Mouse (Mus musculus) WW6 (cell line): ENCODE measurements around the gene Csnk1g1.
A peak's percentile ranks its signal among the peaks of the same experiment; 100 is the strongest.

Source experiments
- DNase-seq: peaks from one replicate; pipeline ENCODE4 v3.0.0-alpha.2; 2013; ENCODE audit warnings: low read depth, low spot score

The Csnk1g1 gene

DNA sequence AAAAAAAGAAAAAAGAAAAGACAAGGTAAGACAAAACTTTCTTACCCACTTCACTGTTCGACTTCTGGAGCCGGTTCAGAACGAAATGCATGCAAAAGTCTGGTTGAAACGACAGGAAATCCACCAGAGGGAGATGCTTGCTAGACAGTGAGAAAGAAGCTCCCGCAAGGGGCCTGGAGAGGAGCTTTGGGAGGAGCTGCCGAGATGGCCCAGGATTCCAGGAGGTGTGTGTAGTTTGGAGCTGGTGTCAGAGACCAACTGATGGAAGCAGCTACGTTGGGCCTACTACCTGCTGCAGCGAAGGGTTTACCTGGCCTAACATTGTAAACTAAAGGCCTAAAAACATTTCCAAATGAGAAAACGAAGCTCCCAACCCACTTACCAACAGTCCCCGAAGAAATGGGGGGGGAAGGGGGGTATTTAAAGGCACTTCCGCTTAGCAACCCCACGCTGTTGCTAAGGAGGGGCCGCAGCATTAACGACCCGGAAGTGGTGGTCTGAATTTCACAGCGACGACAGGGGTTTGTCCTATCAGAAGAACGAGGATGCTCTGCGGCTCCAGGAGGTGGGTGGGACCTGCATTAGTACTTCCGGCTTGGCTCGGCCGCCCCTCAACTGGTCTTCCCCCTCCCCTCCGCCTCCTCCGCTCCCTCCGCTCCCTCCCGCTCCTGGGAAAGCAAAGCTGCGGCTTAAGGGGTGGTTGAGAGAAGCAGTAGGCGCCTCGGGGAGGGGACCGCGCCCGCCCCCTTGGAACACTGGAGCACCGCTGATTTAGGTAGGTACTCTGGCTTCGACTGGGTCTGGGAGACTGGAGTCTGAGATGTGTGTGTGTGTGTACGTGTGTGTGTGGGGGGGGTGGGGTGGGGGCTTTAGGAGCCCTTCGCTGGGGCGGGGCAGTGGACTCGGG, at the start of gene Csnk1g1, which contains the start of gene Trip4:
TSS of gene Csnk1g1 (plus strand) at position 531 of the 907 bp plus-strand sequence.
TSS of gene Trip4 (minus strand) at position 401 of the 907 bp plus-strand sequence.
- DNase-seq: peak; percentile 91

DNA sequence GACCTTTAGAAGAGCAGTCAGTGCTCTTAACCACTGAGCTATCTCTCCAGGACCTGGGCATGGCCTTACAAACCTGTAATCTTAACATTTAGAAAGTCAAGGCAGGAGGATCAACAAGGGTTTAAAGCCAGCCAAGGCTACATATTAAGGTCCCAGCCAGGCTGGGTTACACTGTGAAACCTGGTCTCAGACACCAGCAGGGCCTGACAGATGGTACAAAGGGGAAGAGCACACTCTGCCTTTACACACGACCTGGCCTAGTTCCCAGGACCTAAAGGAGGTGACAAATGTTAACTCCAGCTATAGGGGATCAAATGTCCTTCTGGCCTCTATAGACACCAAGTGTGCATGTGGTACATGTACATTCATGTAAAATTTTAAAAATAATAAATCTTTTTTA, 49.1 kb upstream of the Csnk1g1 start:
- no peak for DNase-seq

DNA sequence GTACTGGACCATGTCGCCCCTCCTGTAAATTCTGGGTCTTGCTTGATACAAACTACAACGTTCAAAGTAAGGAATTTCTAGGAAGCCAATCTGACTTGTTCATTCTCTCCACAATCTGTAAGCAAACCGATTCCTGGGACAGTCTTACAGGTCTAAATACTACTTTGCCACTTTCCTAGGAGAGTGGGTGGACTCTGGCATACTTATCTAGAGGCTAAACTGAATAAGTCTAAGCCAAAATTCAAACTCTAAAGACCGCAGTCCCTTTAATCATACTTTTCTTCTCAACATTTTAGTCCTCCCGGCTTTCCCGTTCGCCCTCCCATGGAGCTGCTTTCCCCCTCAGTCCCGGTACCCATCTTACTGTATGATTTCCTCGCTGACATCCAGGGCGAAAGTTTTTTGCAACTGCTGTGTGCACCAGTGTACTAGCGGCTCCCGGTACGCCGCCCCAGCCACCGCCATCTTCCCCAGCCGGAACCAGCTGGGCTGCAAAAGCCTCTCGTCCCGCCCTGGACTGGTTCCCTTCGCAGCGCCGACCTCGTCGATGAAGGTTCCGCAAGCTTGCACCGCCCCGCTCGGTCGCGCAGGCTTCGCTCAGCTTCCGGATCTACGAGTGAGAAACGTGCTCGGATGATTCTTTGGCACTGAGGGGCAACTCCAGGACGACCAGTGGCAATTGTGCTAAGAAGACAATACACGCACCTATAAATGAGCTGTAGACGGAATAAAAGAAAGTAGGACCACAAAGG, 24.0 kb upstream of the Csnk1g1 start:
- DNase-seq: peak; percentile 72

DNA sequence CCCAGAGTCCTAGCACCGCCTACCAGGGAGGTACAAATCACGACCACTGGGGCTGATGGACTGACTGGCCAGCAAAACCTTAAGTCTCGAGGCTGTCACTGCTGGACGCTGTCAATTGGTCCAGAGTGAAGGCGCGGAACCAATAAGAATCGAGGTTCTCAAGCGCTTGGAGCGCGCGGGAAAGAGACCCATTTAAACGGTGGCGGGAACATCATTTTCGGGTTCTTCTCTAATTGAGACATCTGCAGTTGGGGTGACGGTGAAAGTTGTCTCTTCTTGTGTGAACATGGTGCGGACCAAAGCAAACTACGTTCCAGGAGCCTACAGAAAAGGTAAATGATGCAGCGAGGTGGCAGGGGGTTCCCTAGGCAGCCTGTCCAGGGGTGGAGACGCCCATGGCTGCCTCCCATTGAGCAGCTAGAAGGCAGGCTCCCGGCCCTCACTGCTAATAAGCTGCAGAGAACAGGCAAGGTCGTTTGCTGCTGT, 18.5 kb upstream of the Csnk1g1 start, which contains the start of gene Pclaf:
TSS of gene Pclaf (plus strand) at position 95 of the 486 bp plus-strand sequence.
- no peak for DNase-seq

DNA sequence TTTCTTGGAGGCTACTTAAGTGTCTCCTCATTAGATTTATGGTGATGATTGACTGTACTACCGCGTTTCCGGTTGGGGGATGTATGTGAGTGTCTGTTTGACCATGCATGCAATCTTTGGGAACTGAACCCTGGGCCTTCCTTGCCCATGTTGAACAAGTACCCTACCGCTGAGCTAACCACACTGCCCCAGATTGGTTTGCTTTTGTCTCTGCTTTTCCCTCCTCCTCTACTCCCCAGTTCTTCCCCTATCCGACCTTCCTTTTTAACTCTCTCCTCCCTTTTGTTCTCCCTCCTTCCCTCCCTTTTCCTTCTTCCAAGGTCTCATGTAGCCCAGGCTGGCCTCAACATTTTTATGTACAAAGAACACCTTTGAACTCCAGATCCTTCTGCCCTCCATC, 17.6 kb upstream of the Csnk1g1 start:
- DNase-seq: no peak

DNA sequence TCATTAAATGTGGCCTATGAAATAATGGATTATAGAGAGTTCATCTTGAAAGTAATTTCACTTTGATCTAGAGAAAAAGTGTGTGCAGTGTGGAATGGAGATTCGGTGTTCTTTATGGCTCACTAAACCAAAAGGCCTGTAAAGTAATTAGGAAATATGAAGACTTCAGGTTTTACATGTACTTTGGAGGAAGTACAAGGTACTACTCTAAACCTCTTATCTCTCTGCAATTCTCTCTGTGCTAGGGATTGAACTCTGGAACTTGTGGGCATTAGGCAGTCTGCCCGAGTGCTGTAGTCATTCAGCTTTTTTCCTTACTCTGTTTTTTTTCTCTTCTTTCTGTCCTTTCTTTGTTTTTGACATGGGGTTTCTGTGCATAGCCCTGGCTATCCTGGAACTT, 11.7 kb upstream of the Csnk1g1 start:
- DNase-seq: no peak

DNA sequence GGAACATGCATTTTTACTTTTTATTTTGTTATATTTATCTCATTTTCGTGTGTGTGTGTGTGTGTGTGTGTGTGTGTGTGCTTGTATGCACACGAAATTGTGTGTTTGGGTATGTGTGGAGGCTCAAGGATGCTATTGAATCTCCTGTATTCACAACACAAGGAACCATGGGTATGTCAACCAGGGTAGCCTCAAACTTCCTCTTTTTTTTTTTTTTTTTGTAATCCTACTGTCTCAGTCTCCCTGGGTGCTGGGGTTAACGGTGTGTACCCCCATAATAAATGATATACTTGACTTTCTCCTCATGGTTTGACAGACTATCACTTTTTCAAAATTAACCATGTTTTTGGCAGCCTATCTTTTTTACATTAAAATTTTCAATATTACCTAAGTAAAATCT, 5.8 kb upstream of the Csnk1g1 start:
- no peak for DNase-seq

DNA sequence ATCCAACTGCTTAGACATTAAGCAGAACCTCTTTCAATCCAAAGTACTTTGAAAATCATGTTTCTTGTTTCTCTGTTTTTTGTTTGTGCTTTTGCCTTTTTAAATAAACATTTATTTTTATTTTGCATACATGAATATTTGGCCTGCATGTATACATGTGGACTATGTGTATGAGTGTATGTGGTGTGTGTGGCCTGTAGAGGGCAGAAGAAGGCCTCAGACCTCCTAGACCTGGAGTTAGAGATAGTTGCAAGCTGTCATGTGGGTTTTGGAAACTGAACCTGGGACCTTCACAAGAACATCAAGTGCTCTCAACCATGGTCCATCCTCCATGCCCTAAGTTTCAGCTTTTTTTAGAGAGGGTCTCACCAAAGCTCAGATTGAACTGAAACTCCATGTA, 5.3 kb upstream of the Csnk1g1 start:
- no peak for DNase-seq

DNA sequence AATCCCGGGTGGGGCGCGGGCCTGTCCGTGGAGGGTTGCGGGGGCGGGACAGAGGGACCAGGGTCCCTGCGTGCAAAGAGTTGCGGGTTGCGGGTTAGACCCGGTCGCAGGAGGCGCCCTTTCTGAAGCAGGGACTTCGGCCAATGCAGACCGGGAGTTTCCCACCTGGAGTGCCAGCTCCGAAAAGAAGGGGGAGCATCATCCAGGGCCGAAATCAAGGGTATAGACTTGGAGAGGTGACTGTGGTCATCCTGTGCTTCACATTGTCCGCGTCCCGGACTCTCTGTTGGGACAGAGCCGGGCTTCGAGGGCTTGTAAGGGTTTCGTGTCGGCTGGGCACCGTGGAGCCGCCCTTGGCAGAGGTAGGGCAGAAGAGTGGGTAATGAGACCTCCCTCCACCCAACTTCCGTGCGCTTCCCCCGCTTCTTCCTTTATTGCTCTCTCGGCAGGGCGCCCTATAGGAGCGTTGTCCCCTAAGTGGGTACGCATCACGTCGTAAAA, 627 bp downstream of the Csnk1g1 start:
- no peak for DNase-seq

DNA sequence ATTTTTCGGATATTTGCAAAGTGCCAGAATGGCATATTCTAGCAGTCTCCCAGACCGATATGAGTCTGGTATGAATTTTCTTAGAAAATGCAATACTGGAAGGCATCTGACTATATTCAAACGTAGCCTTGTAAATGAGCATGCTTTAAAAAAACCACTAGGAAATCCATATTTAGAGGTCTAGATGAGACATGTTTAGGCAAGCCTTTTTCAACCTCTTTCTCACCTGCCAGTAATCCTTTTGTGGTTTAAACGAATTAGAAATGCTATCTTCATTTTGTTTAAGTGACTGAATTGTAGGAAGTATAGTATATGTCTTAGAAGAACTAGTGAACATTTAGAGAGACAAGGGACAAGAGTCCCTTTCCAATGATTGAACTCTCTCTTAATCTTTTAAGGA, 1.1 kb downstream of the Csnk1g1 start:
- DNase-seq: no peak

DNA sequence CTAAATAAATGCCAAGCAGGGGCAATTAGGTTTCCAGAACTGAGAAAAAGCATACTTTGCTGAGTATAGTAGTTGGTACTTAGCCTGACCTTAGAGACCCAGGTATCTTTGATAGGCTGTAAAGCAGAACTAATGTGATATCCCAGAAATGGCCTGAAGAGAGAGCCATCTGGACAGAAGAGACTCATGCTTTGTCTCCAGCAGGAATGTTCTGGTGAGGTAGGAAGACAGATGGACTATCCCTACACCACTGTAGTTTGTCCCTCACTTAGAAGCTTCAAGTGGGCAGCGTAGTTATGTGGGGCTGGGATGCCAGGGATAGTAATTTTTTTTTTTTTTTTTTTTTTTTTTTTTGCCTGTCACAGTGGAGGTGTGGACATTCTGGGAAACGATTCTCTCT, 5.3 kb downstream of the Csnk1g1 start:
- DNase-seq: no peak

DNA sequence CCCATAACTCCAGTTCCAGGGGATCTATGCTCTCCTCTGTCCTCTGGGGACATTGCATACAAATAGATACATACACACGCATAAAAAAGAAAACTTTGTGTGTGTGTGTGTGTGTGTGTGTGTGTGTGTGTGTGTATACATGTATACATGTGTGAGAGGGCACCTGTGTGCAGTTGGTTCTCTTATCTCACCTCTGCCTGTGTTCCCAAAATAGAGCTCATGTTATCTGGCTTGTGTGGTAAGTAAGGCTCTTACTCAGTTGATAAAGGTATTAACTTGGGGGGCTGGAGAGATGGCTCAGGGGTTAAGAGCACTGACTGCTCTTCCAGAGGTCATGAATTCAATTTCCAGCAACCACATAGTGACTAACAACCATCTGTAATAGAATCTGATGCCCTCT, 8.3 kb downstream of the Csnk1g1 start:
- no peak for DNase-seq

DNA sequence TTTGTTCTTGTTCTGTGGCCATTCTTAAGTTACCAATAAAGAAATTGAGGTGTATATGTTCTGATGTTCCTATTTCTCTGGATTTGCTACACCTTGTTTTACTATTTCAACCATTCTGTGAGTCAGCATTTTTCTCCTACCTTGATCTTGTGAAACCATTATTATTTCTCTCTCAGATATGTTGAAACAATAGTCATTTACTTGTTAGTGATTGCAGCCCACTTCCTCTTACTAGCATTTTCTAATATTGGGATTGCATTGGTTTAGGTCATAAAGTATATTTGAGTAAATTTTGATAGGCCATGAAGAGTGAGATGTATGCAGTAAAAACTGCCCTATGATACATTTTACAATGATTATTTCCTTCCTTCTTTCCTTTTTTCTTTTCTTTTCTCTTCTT, 19.7 kb downstream of the Csnk1g1 start:
- DNase-seq: no peak

DNA sequence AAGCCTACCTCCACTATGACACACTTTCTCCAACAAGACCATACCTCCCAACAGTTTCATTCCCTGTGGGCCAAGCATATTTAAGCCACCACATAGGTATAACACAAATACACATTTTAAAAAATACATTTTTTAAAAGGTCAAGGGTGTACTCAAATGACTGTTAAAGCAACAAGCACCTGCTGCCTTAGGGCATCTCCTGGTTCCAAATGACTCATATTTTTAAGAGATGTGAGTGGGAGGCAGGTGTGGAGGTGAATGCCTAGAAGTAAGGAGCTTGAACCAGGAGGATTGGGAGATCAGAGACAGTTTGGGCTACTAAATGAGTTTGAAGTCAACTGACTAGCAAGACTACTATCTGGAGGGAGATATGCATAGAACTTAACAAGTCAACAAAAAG, 21.1 kb downstream of the Csnk1g1 start:
- DNase-seq: no peak

DNA sequence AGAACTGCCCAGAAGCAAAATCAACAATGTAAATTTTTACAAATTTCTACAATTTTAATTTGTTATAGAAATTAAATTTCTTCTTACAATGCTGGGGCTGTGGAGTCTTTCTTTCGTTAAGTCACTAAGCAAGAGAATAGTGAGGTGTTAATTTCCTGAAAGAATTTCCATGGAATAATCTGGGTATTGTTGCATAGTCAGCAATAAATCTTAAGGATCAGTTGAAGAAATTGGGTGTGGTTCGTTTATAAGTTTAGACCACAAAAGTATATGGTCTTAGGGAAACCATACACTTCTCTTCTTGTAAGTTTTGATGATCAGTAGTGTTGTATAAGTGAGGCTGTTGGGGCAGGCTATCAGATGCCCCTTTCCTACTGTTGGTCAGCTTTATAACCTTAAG, 28.8 kb downstream of the Csnk1g1 start:
- no peak for DNase-seq

DNA sequence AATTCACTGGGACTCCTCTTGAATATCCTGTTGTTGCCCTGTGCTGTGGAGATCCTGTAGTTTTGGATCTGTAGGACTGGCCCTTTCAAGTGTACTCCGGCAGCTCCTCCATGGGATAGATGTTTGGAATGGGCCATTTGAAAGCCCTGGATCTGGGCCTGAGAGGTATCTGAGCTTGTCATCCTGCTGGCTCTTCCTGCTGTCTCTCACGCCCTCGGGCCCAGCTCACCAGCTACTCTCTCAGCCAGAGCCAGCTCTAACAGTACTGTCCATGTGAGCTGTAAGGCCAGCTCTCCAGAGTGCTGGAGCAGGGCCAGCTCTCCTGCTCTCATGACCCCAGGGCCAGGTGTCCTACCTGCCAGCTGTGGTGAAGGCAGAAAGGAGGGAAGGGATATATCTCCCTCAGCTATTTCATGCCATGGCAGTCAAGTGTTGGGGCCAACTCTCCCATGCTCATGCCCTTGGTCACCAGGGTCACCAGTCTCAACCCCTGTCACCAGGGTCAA, 42.4 kb downstream of the Csnk1g1 start:
- DNase-seq: no peak

DNA sequence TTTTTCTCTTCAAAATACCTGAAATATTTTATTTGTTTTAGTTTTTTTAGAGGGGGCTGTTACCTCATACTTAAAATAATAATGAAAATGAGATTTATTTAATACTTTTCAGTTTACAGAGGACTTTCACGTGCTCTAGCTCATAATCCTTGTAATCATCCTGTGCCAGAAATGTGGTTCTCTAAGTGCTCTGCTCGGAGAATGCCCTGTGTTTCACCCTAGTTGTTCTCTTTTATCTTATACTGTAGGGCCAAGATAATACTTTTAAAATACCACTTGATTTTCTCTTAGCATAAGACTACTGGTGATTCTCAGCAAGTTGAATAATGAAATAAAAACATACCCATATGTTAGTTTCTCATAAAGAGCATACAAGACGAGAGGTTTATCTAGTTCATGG, 61.3 kb downstream of the Csnk1g1 start:
- DNase-seq: no peak

DNA sequence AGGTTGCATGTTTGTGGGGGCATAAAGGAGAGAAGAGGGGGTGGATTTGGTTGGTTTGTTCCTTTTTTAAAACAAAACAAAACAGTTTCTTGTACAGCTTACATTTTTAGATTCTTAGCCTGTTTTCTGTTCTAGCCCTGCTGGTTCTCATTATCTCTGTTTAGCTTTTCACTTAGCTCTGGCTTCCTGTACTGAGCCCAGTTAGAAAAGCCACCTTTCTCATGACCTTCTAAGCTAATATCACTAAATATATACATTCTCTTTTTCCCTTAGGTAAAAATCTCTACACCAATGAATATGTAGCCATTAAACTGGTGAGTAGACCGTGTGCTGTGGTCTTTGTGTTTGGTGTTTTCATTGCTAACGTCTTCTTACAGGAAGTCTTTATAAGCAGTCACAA, 64.5 kb downstream of the Csnk1g1 start:
- DNase-seq: no peak

DNA sequence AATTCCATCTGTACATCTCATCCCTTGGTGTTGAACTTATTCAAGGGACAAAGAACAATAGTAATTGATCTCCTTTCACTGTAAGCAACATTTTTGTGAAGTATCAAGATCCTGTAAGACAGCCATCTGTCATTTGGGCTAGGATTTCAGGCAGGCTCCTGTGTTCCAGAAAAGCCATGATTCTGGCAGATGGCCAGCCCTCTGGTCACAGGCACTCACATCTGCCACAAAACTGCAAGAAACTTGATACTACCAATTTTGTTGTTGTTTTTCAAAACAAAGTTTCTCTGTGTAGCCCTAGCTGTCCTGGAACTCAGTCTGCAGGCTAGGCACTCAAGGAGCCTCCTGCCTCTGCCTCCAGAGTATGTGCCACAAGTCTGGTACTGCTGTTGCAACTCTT, 67.2 kb downstream of the Csnk1g1 start:
- DNase-seq: no peak

DNA sequence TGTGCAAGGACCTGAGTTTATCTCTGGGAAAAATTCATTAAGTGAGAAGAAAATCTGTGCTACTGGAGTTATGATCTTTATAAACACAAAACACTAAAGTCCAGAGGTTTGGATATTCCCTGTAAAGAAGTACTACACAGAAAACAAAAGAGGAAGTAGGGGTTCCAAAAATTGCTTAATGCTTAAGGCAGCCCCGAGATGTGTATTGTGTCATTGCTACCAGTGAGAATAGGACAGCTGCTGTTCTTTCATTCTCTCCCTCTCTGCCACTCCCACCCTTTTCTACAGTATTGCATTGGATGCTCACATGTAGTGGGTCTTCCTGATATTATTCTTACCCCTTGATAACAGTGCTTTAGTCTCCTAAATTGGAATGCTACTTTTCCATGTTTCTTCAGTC, 74.1 kb downstream of the Csnk1g1 start:
- DNase-seq: no peak

DNA sequence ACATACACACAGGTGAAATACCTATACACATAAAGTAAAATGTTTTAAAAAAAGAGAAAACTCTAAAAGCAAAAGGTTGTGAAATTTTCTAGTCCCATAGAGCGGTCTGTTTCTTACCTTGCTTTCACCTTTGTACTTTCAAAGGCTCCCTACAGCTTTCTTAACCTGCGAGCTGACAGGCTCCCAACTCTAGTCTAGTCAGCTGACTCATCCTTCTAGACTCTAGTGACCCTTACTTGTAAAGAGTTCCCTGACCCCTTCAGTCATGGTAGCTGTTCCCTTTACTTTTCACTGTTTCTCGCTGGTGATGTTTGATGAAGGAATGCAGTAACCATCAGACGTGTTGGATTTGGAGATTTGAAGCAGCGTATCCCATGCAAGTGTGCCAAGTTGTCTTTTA, 78.3 kb downstream of the Csnk1g1 start:
- DNase-seq: no peak
